Mouse (Mus musculus) liver, embryonic 13.5 days (tissue): ENCODE results near the gene Lrrk1. TPM values are rescaled to one million over a fixed set of nuclear protein-coding genes. Genes with fewer than 3 reads are reported as not detected.

Source experiments
- ATAC-seq: fragments of 200-750 bp; cut with Nextera tagmentation; 2 replicates; pipeline ENCODE4 v1.8.0; 2017; ENCODE audit warnings: low read depth, mild to moderate bottlenecking, moderate number of reproducible peaks, moderate library complexity
- DNase-seq: peaks from one replicate; pipeline ENCODE4 v3.0.0; 2022
- H3K27ac ChIP-seq: fragments of 300-500 bp; sonication (generic); 2 replicates; pipeline ENCODE4 v1.5.1; 2015; ENCODE audit warnings: moderate library complexity, mild to moderate bottlenecking, inconsistent platforms
- H3K27me3 ChIP-seq: fragments of 300-500 bp; sonication (generic); 2 replicates; pipeline ENCODE4 v1.6.1; 2015; ENCODE audit warnings: mild to moderate bottlenecking, inconsistent platforms
- H3K36me3 ChIP-seq: fragments of 300-500 bp; sonication (generic); 2 replicates; pipeline ENCODE4 v1.6.1; 2015; ENCODE audit warnings: mild to moderate bottlenecking, inconsistent platforms
- H3K4me1 ChIP-seq: fragments of 300-500 bp; sonication (generic); replicated peaks from 2 replicates; pipeline ENCODE4 v1.6.1; 2015; ENCODE audit warnings: inconsistent platforms
- H3K4me2 ChIP-seq: fragments of 300-500 bp; sonication (generic); 2 replicates; pipeline ENCODE4 v1.6.1; 2015; ENCODE audit warnings: inconsistent platforms, mild to moderate bottlenecking, moderate library complexity
- H3K4me3 ChIP-seq: fragments of 300-500 bp; sonication (generic); replicated peaks from 2 replicates; pipeline ENCODE4 v1.5.1; 2015; ENCODE audit warnings: mild to moderate bottlenecking, inconsistent platforms
- H3K9ac ChIP-seq: fragments of 300-500 bp; sonication (generic); 2 replicates; pipeline ENCODE4 v1.6.1; 2015; ENCODE audit warnings: mild to moderate bottlenecking, inconsistent platforms
- H3K9me3 ChIP-seq: fragments of 300-500 bp; sonication (generic); replicated peaks from 2 replicates; pipeline ENCODE4 v1.6.1; 2016; ENCODE audit warnings: inconsistent platforms
- WGBS: fragments of 180-500 bp; shearing (Covaris S2); methylation state at CpG from one replicate; pipeline ENCODE4 v1.1.7; 2015; ENCODE audit not compliant: insufficient replicate concordance; 5-methylcytosine and 5-hydroxymethylcytosine counted together
- polyA plus RNA-seq: library from polyadenylated mRNA; unstranded; fragments of >200 nt; fragmentation: Nextera tagmentation; extraction: Ambion mirVana; gene quantifications from 2 replicates; pipeline ENCODE4 v1.2.1, GENCODE M21; 2015

Lrrk1 gene
- polyA plus RNA-seq, 1 experiment from 2014 or later, result 4.2 TPM

GRCm38 (mm10) chr7:66300680-66301079, 87.5 kb downstream of the Lrrk1 start:
- no peak overlapping the region for H3K4me2 ChIP-seq
- DNase-seq (peak; percentile 68), ATAC-seq (no peak; the same call in 1 of the 2 replicates)
- H3K27ac ChIP-seq, result no peak overlapping the region
- no peak overlapping the region for H3K4me3 ChIP-seq
- peaks cover 26% of the 10 kb centered on the region for H3K36me3 ChIP-seq
- 6% methylated on average over 5 of the region's 5 CpGs for WGBS
- H3K27me3 ChIP-seq, result no peaks in the 10 kb centered on the region
- no peaks in the 10 kb centered on the region for H3K4me1 ChIP-seq
- H3K9ac ChIP-seq, result no peak overlapping the region
- H3K9me3 ChIP-seq, result no peaks in the 10 kb centered on the region

- DNase-seq (no peak), ATAC-seq (no peak)
- H3K36me3 ChIP-seq, result peaks cover 41% of the 10 kb centered on the region
- H3K4me2 ChIP-seq, result no peak overlapping the region
- peaks cover 7% of the 10 kb centered on the region for H3K4me1 ChIP-seq
- no peak overlapping the region for H3K9ac ChIP-seq
- no peaks in the 10 kb centered on the region for H3K9me3 ChIP-seq
- no peak overlapping the region for H3K27ac ChIP-seq
- no peaks in the 10 kb centered on the region for H3K27me3 ChIP-seq
- H3K4me3 ChIP-seq, result no peak overlapping the region
- 77% methylated on average over 9 of the region's 9 CpGs for WGBS
Observed at GRCm38 (mm10) chr7:66297656-66298021, 90.5 kb downstream of the Lrrk1 start.

GRCm38 (mm10) chr7:66296921-66297655, 91.1 kb downstream of the Lrrk1 start:
- H3K9ac ChIP-seq, result no peak overlapping the region
- H3K27ac ChIP-seq, result no peak overlapping the region
- no peak for ATAC-seq
- no peaks in the 10 kb centered on the region for H3K9me3 ChIP-seq
- no peak overlapping the region for H3K4me3 ChIP-seq
- 68% methylated on average over 12 of the region's 12 CpGs for WGBS
- no peaks in the 10 kb centered on the region for H3K27me3 ChIP-seq
- peaks cover 7% of the 10 kb centered on the region for H3K4me1 ChIP-seq
- H3K4me2 ChIP-seq, result no peak overlapping the region
- no peak for DNase-seq
- peaks cover 41% of the 10 kb centered on the region for H3K36me3 ChIP-seq

- Histone ChIP-seq H3K36me3 (peaks cover 58% of the 10 kb centered on the region), H3K9ac (no peak overlapping the region), H3K9me3 (no peaks in the 10 kb centered on the region), H3K4me1 (peaks cover 7% of the 10 kb centered on the region), H3K27ac (no peak overlapping the region), H3K4me3 (no peak overlapping the region), H3K4me2 (no peak overlapping the region), H3K27me3 (no peaks in the 10 kb centered on the region)
- no peak for ATAC-seq
- WGBS, result 65% methylated on average over 19 of the region's 19 CpGs
- peak; percentile 50 for DNase-seq
Observed at GRCm38 (mm10) chr7:66292552-66293376, 95.4 kb downstream of the Lrrk1 start.

- Histone ChIP-seq H3K4me2 (no peak overlapping the region), H3K9ac (no peak overlapping the region), H3K4me3 (no peak overlapping the region), H3K27me3 (no peaks in the 10 kb centered on the region), H3K9me3 (no peaks in the 10 kb centered on the region), H3K4me1 (peaks cover 7% of the 10 kb centered on the region), H3K36me3 (peaks cover 58% of the 10 kb centered on the region), H3K27ac (no peak overlapping the region)
- no peak for DNase-seq
- no peak for ATAC-seq
- 70% methylated on average over 8 of the region's 8 CpGs for WGBS
Observed at GRCm38 (mm10) chr7:66292010-66292409, 96.1 kb downstream of the Lrrk1 start.

GRCm38 (mm10) chr7:66282984-66283612, 105.1 kb downstream of the Lrrk1 start:
- Histone ChIP-seq H3K4me3 (no peak overlapping the region), H3K9ac (no peak overlapping the region), H3K27me3 (no peaks in the 10 kb centered on the region), H3K9me3 (no peaks in the 10 kb centered on the region), H3K27ac (no peak overlapping the region), H3K4me2 (no peak overlapping the region), H3K4me1 (no peaks in the 10 kb centered on the region), H3K36me3 (peaks cover 25% of the 10 kb centered on the region)
- ATAC-seq, result no peak
- no peak for DNase-seq
- WGBS, result 59% methylated on average over 10 of the region's 10 CpGs

GRCm38 (mm10) chr7:66282265-66282664, 105.9 kb downstream of the Lrrk1 start:
- H3K9me3 ChIP-seq, result no peaks in the 10 kb centered on the region
- no peak overlapping the region for H3K4me2 ChIP-seq
- H3K27me3 ChIP-seq, result no peaks in the 10 kb centered on the region
- WGBS, result 77% methylated on average over 12 of the region's 12 CpGs
- peaks cover 26% of the 10 kb centered on the region for H3K36me3 ChIP-seq
- no peaks in the 10 kb centered on the region for H3K4me1 ChIP-seq
- ATAC-seq (no peak), DNase-seq (no peak)
- no peak overlapping the region for H3K9ac ChIP-seq
- H3K4me3 ChIP-seq, result no peak overlapping the region
- H3K27ac ChIP-seq, result no peak overlapping the region; the same call in 1 of the 2 replicates

GRCm38 (mm10) chr7:66278001-66278400, 110.1 kb downstream of the Lrrk1 start:
- DNase-seq (no peak), ATAC-seq (no peak)
- Histone ChIP-seq H3K36me3 (peaks cover 23% of the 10 kb centered on the region; the same call in 1 of the 2 replicates), H3K4me1 (no peaks in the 10 kb centered on the region), H3K9ac (no peak overlapping the region), H3K27ac (no peak overlapping the region), H3K4me2 (no peak overlapping the region), H3K27me3 (no peaks in the 10 kb centered on the region), H3K4me3 (no peak overlapping the region), H3K9me3 (no peaks in the 10 kb centered on the region)
- WGBS, result 66% methylated on average over 3 of the region's 3 CpGs

GRCm38 (mm10) chr7:66273494-66273893, 114.7 kb downstream of the Lrrk1 start:
- WGBS, result 76% methylated on average over 5 of the region's 5 CpGs
- Histone ChIP-seq H3K9me3 (no peaks in the 10 kb centered on the region), H3K9ac (no peak overlapping the region), H3K36me3 (peaks cover 32% of the 10 kb centered on the region), H3K4me2 (no peak overlapping the region), H3K27ac (no peak overlapping the region), H3K27me3 (no peaks in the 10 kb centered on the region), H3K4me3 (no peak overlapping the region), H3K4me1 (peaks cover under 1% of the 10 kb centered on the region)
- DNase-seq, result no peak
- no peak for ATAC-seq

GRCm38 (mm10) chr7:66271226-66271625, 116.9 kb downstream of the Lrrk1 start:
- no peak overlapping the region for H3K9ac ChIP-seq
- H3K27me3 ChIP-seq, result no peaks in the 10 kb centered on the region
- H3K27ac ChIP-seq, result no peak overlapping the region
- no peak overlapping the region for H3K4me2 ChIP-seq
- no peak for ATAC-seq
- DNase-seq, result no peak
- WGBS, result 61% methylated on average over 6 of the region's 6 CpGs
- peaks cover 28% of the 10 kb centered on the region for H3K36me3 ChIP-seq
- peaks cover 23% of the 10 kb centered on the region for H3K4me1 ChIP-seq
- H3K9me3 ChIP-seq, result no peaks in the 10 kb centered on the region
- H3K4me3 ChIP-seq, result no peak overlapping the region
